Comparison of ENCODE assay signal across 12 mouse cellular contexts in the genomic region with DNA sequence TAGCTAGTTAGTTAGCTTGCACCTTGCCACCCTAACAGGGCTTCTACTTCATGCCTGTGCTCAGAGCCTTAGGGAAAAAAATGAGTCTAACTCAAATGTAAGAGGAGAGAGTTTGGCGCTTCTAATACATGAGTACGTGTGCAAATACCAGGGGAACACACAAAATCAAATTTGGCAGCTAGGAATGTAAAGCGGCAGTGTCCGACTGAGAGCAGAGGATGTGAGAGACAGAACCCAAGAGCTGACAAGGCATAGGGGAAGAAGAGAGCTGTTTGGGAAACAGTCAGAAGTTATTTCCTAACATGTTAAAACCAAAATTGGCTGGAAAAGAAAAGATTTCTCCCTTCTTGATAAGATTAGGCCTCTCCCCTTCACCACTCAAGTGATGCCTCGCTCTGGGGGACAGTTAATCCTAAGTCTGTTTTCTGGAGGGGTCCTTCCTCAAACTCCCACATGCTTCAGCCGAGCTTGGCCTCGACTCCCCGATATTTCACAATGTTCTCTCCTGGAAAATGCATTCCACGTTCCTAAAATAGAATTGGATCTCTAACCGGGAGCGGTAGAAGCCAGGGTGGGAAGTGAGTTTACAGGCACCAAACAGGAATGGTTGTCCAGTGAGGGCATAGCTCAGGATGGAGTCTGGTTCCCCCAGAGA.
DNase-seq lines count a peak whose midpoint lies in the region; ATAC-seq and TF ChIP-seq lines count a peak whose summit lies in the region.
"Had no signal": no experiment of that assay in that cellular context is flagged by ENCODE, and none has a peak within 500 bp of the region (broad histone marks: within the 10 kb centered on the region; RNA-seq: fewer than 3 reads in every experiment).

No protein-coding gene starts in this region.

- no peaks in the 10 kb centered on the region for H3K27me3 ChIP-seq in heart, embryonic 11.5 days (ENCODE audit: control insufficient read depth, insufficient read depth, low read length)
- H3K27me3 ChIP-seq in heart, postnatal 0 days (ENCODE audit: control insufficient read depth, insufficient read depth, low read length) = no peaks in the 10 kb centered on the region
- no peaks in the 10 kb centered on the region for H3K27me3 ChIP-seq in midbrain, embryonic 15.5 days (replicated peaks)
- H3K27me3 ChIP-seq: midbrain, embryonic 13.5 days; neural tube, embryonic 12.5 days had no signal

- TF ChIP-seq CTCF in heart, postnatal 0 days (IDR thresholded peaks at IDR 0.05; ENCODE audit: low read depth) = no peak

- H3K4me2 ChIP-seq in heart, embryonic 11.5 days = no peak overlapping the region
- H3K4me2 ChIP-seq in heart, postnatal 0 days (ENCODE audit: low read depth, low read length) = no peak overlapping the region
- H3K4me2 ChIP-seq in midbrain, embryonic 15.5 days = no peak overlapping the region
- H3K4me2 ChIP-seq: liver, embryonic 13.5 days; midbrain, embryonic 13.5 days; neural tube, embryonic 12.5 days had no signal

- WGBS in heart, embryonic 11.5 days (ENCODE audit: insufficient replicate concordance) = 40% methylated on average over 11 of the region's 11 CpGs
- WGBS in heart, postnatal 0 days = 25% methylated on average over 11 of the region's 11 CpGs
- 92% methylated on average over 11 of the region's 11 CpGs for WGBS in midbrain, embryonic 15.5 days

- H3K4me3 ChIP-seq in heart, embryonic 11.5 days (ENCODE audit: low read depth, low read length) = no peak overlapping the region
- H3K4me3 ChIP-seq in heart, postnatal 0 days (ENCODE audit: low read depth, low read length) = no peak overlapping the region
- H3K4me3 ChIP-seq in midbrain, embryonic 15.5 days = no peak overlapping the region
- H3K4me3 ChIP-seq: liver, embryonic 13.5 days; midbrain, embryonic 13.5 days; neural tube, embryonic 12.5 days had no signal

- H3K9ac ChIP-seq in heart, embryonic 11.5 days (ENCODE audit: low read depth, low read length) = no peak overlapping the region
- H3K9ac ChIP-seq in heart, postnatal 0 days (replicated peaks; ENCODE audit: low read depth, low read length) = no peak overlapping the region
- no peak overlapping the region for H3K9ac ChIP-seq in midbrain, embryonic 15.5 days
- H3K9ac ChIP-seq: liver, embryonic 13.5 days; midbrain, embryonic 13.5 days; neural tube, embryonic 12.5 days had no signal

- H3K4me1 ChIP-seq in heart, embryonic 11.5 days (ENCODE audit: control insufficient read depth, insufficient read depth, low read length) = peaks cover 14% of the 10 kb centered on the region
- peaks cover 11% of the 10 kb centered on the region for H3K4me1 ChIP-seq in heart, postnatal 0 days (ENCODE audit: control insufficient read depth, insufficient read depth)
- H3K4me1 ChIP-seq in midbrain, embryonic 15.5 days = no peaks in the 10 kb centered on the region
- H3K4me1 ChIP-seq: liver, embryonic 13.5 days; midbrain, embryonic 13.5 days had no signal

- no peak overlapping the region for H3K27ac ChIP-seq in heart, embryonic 11.5 days (ENCODE audit: low read depth, low read length)
- peak overlapping the region; percentile 15; the same call in 1 of the 2 replicates for H3K27ac ChIP-seq in heart, postnatal 0 days (ENCODE audit: low read depth)
- no peak overlapping the region for H3K27ac ChIP-seq in midbrain, embryonic 15.5 days
- H3K27ac ChIP-seq: liver, embryonic 13.5 days; midbrain, embryonic 13.5 days; neural tube, embryonic 12.5 days had no signal

- no peaks in the 10 kb centered on the region for H3K9me3 ChIP-seq in heart, embryonic 11.5 days (replicated peaks; ENCODE audit: control insufficient read depth, low read length)
- no peaks in the 10 kb centered on the region for H3K9me3 ChIP-seq in heart, postnatal 0 days (replicated peaks; ENCODE audit: control insufficient read depth, low read length)
- no peaks in the 10 kb centered on the region for H3K9me3 ChIP-seq in midbrain, embryonic 15.5 days
- H3K9me3 ChIP-seq: liver, embryonic 13.5 days; midbrain, embryonic 13.5 days; neural tube, embryonic 12.5 days had no signal

- TF ChIP-seq EP300 in heart, postnatal 0 days (IDR thresholded peaks at IDR 0.05; ENCODE audit: low read depth) = no peak

- H3K36me3 ChIP-seq in heart, embryonic 11.5 days (ENCODE audit: control insufficient read depth, insufficient read depth, low read length) = no peaks in the 10 kb centered on the region
- H3K36me3 ChIP-seq in heart, postnatal 0 days (replicated peaks; ENCODE audit: control insufficient read depth, insufficient read depth, low read length) = no peaks in the 10 kb centered on the region
- no peaks in the 10 kb centered on the region for H3K36me3 ChIP-seq in midbrain, embryonic 15.5 days (replicated peaks)
- H3K36me3 ChIP-seq: liver, embryonic 13.5 days; midbrain, embryonic 13.5 days; neural tube, embryonic 12.5 days had no signal

- peak; percentile 94 for DNase-seq in heart, adult 11 months
- peak; percentile 48 to 61 for DNase-seq in heart, adult 18-20 months
- DNase-seq in heart, postnatal 0 days (ENCODE audit: low spot score) = peak; percentile 25
- DNase-seq in lung, postnatal 36 days = peak; percentile 44
- DNase-seq in spleen, adult 12 weeks (ENCODE audit: low spot score) = no peak
- DNase-seq: liver, embryonic 13.5 days; right cerebral cortex, postnatal 14 days had no signal

- ATAC-seq in heart, embryonic 11.5 days (replicated peaks; ENCODE audit: insufficient number of reproducible peaks, low FRiP score, low TSS enrichment) = no peak
- no peak for ATAC-seq in heart, postnatal 0 days (ENCODE audit: insufficient read depth, low read depth)
- ATAC-seq in midbrain, embryonic 15.5 days (replicated peaks) = no peak
- ATAC-seq: intestine, embryonic 16.5 days; midbrain, embryonic 13.5 days had no signal
